Mouse (Mus musculus): ENCODE measurements around the gene Amotl1.

DNA sequence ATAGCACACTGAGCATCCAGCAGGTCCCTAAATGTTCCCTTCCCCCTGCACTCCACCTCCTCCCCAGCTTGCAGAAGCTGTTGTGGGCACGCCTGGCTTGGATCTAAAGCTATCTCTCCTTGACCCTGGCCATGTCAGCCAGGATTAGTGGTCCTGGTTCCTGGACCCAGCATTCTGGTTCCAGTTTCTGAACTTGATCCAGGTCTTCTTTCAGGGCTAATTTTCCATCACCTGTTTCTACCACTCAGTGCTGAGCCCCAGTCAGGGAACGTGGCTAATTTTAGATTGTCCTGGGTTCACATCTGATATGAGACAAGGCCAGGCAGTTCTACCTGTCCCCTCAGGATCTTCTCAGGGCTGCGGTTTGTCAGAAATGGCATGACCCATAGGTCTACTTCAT is 21.2 kb upstream of the Amotl1 start:
- TF ChIP-seq CTCF (IDR thresholded peaks at IDR 0.05; ENCODE audit: control insufficient read depth, insufficient read depth, insufficient read length) (no peak), MYOD1 (IDR thresholded peaks at IDR 0.05; ENCODE audit: control insufficient read depth, insufficient read length, low read depth) (no peak), USF1 (IDR thresholded peaks at IDR 0.05; ENCODE audit: low read depth) (no peak), CEBPB (IDR thresholded peaks at IDR 0.05; ENCODE audit: low read depth) (no peak), MAX (IDR thresholded peaks at IDR 0.05) (no peak)

Measured in C2C12 (cell line).